19 mouse cellular contexts compared by ENCODE assay signal in the genomic region with DNA sequence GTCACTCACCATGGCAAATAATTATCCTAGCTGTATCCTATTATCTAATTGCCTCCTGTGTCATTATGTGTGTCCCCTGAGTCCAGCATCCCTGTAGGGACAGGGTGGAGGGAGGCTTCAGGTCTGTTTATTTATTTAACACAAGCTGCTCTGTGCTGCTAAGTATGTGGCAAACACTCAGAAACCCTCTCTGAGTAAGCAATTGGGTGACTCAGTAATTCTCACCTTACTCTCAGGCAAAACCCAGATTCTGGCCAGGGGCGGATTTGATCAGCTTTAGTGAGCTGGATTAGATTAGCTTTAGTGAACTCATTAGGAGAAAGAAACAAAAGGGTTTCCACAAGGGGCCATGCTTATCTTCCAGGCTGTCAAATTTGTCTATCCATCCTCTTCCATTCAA.
A peak's percentile ranks its signal among the peaks of the same experiment; 100 is the strongest.
DNase-seq lines count a peak whose midpoint lies in the region; ATAC-seq and TF ChIP-seq lines count a peak whose summit lies in the region.
"Had no signal": no experiment of that assay in that cellular context is flagged by ENCODE, and none has a peak within 500 bp of the region (broad histone marks: within the 10 kb centered on the region; RNA-seq: fewer than 3 reads in every experiment).

No protein-coding gene starts in this region.

- H3K9me3 ChIP-seq in lung, postnatal 0 days (ENCODE audit: low read length): no peaks in the 10 kb centered on the region
- H3K9me3 ChIP-seq: forebrain, embryonic 12.5 days; hindbrain, embryonic 10.5 days; kidney, embryonic 15.5 days; limb, embryonic 12.5 days; midbrain, embryonic 12.5 days had no signal

- H3K9ac ChIP-seq in lung, postnatal 0 days (replicated peaks; ENCODE audit: low read depth): no peak overlapping the region
- H3K9ac ChIP-seq: forebrain, embryonic 12.5 days; kidney, embryonic 15.5 days; limb, embryonic 12.5 days; liver, postnatal 0 days; midbrain, embryonic 12.5 days had no signal

- no peak overlapping the region for H3K27ac ChIP-seq in lung, postnatal 0 days (ENCODE audit: low read length)
- H3K27ac ChIP-seq: forebrain, embryonic 12.5 days; hindbrain, embryonic 10.5 days; kidney, embryonic 15.5 days; limb, embryonic 12.5 days; midbrain, embryonic 12.5 days had no signal

- no peaks in the 10 kb centered on the region for H3K36me3 ChIP-seq in lung, postnatal 0 days (ENCODE audit: insufficient read depth, low read length)
- H3K36me3 ChIP-seq: forebrain, embryonic 12.5 days; hindbrain, embryonic 10.5 days; limb, embryonic 12.5 days; midbrain, embryonic 12.5 days had no signal

- no peak overlapping the region for H3K4me3 ChIP-seq in lung, postnatal 0 days (ENCODE audit: low read depth, low read length)
- H3K4me3 ChIP-seq: erythroblast, embryonic 14.5 days; forebrain, embryonic 12.5 days; hindbrain, embryonic 10.5 days; kidney, embryonic 15.5 days; limb, embryonic 12.5 days; midbrain, embryonic 12.5 days had no signal

- 55% methylated on average over 1 of the region's 1 CpGs for WGBS in lung, postnatal 0 days

- ATAC-seq in lung, postnatal 0 days: peak; percentile 82
- ATAC-seq: liver, postnatal 0 days had no signal

- peak; percentile 9; the same call in 1 of the 2 replicates for TF ChIP-seq EP300 in lung, postnatal 0 days (IDR thresholded peaks at IDR 0.05)

- TF ChIP-seq CTCF in lung, postnatal 0 days (IDR thresholded peaks at IDR 0.05): no peak

- peaks cover 4% of the 10 kb centered on the region; the same call in 1 of the 2 replicates for H3K4me1 ChIP-seq in lung, postnatal 0 days (ENCODE audit: insufficient read depth, low read depth, low read length)

- H3K27me3 ChIP-seq in lung, postnatal 0 days (replicated peaks; ENCODE audit: insufficient read depth, low read length): no peaks in the 10 kb centered on the region
- H3K27me3 ChIP-seq: forebrain, embryonic 12.5 days; kidney, embryonic 15.5 days; limb, embryonic 12.5 days had no signal

- H3K4me2 ChIP-seq in lung, postnatal 0 days (replicated peaks; ENCODE audit: low read depth, low read length): no peak overlapping the region
- H3K4me2 ChIP-seq: forebrain, embryonic 12.5 days; kidney, embryonic 15.5 days; limb, embryonic 12.5 days; liver, embryonic 11.5 days; midbrain, embryonic 12.5 days had no signal

- peak; percentile 83 for DNase-seq in lung, postnatal 0 days (ENCODE audit: low spot score)
- DNase-seq in lung, postnatal 10 days: no peak
- DNase-seq in NIH3T3 (ENCODE audit: low read depth): peak; percentile 70
- DNase-seq in retina, postnatal 1 day: peak; percentile 78
- no peak for DNase-seq in layer of hippocampus, postnatal 25 days (ENCODE audit: extremely low spot score in 1 of 2, low spot score in 1 of 2)
- no peak for DNase-seq in gastrocnemius, adult 8-10 months (ENCODE audit: low spot score in 2 of 2)
- DNase-seq in frontal cortex, postnatal 10 days (ENCODE audit: low spot score in 2 of 2): no peak
- DNase-seq: adrenal gland, postnatal 25 days; cerebellum, adult 9-11 months; kidney, adult 11 months; kidney, postnatal 36 days; liver, postnatal 0 days had no signal

Comparison
In these comparisons a context has a peak if more than half of its experiments do, and no peak if none do; other contexts are left out.
1. DNase-seq: peak in lung, postnatal 0 days (single experiment), NIH3T3 (single experiment) and retina, postnatal 1 day (single experiment); none in lung, postnatal 10 days (single experiment), layer of hippocampus, postnatal 25 days (0 of 2), gastrocnemius, adult 8-10 months (0 of 2) and frontal cortex, postnatal 10 days (0 of 2).